Mouse (Mus musculus) hindbrain, embryonic 13.5 days (tissue): ENCODE data around the gene Otud1. TPM values are rescaled to one million over a fixed set of nuclear protein-coding genes. Genes with fewer than 3 reads are reported as not detected.

Experiments used
- ATAC-seq: fragments of 200-750 bp; cut with Nextera tagmentation; 2 replicates; pipeline ENCODE4 v1.8.0; 2017; ENCODE audit warnings: moderate TSS enrichment; ENCODE audit not compliant: low FRiP score
- H3K27ac ChIP-seq: fragments of 300-500 bp; sonication (generic); 2 replicates; pipeline ENCODE4 v1.5.1; 2015; ENCODE audit warnings: inconsistent platforms, mild to moderate bottlenecking, moderate library complexity
- H3K27me3 ChIP-seq: fragments of 300-500 bp; sonication (generic); 2 replicates; pipeline ENCODE4 v1.6.1; 2015; ENCODE audit warnings: mild to moderate bottlenecking, inconsistent platforms
- H3K36me3 ChIP-seq: fragments of 300-500 bp; sonication (generic); 2 replicates; pipeline ENCODE4 v1.6.1; 2015; ENCODE audit warnings: mild to moderate bottlenecking, inconsistent platforms
- H3K4me1 ChIP-seq: fragments of 300-500 bp; sonication (generic); replicated peaks from 2 replicates; pipeline ENCODE4 v1.6.1; 2015; ENCODE audit warnings: inconsistent platforms
- H3K4me2 ChIP-seq: fragments of 300-500 bp; sonication (generic); 2 replicates; pipeline ENCODE4 v1.6.1; 2015; ENCODE audit warnings: inconsistent platforms, mild to moderate bottlenecking, moderate library complexity
- H3K4me3 ChIP-seq: fragments of 300-500 bp; sonication (generic); 2 replicates; pipeline ENCODE4 v1.5.1; 2015; ENCODE audit warnings: mild to moderate bottlenecking, inconsistent platforms
- H3K9ac ChIP-seq: fragments of 300-500 bp; sonication (generic); 2 replicates; pipeline ENCODE4 v1.6.1; 2015; ENCODE audit warnings: mild to moderate bottlenecking, inconsistent platforms
- H3K9me3 ChIP-seq: fragments of 300-500 bp; sonication (generic); 2 replicates; pipeline ENCODE4 v1.6.1; 2016; ENCODE audit warnings: inconsistent platforms
- WGBS: fragments of 180-500 bp; shearing (Covaris S2); methylation state at CpG from one replicate; pipeline ENCODE4 v1.1.7; 2015; 5-methylcytosine and 5-hydroxymethylcytosine counted together
- polyA plus RNA-seq: library from polyadenylated mRNA; unstranded; fragments of >200 nt; fragmentation: Nextera tagmentation; extraction: Ambion mirVana; gene quantifications from 2 replicates; pipeline ENCODE4 v1.2.1, GENCODE M21; 2015

Otud1 gene
- polyA plus RNA-seq, 1 experiment from 2014 or later = 1.0 TPM

DNA sequence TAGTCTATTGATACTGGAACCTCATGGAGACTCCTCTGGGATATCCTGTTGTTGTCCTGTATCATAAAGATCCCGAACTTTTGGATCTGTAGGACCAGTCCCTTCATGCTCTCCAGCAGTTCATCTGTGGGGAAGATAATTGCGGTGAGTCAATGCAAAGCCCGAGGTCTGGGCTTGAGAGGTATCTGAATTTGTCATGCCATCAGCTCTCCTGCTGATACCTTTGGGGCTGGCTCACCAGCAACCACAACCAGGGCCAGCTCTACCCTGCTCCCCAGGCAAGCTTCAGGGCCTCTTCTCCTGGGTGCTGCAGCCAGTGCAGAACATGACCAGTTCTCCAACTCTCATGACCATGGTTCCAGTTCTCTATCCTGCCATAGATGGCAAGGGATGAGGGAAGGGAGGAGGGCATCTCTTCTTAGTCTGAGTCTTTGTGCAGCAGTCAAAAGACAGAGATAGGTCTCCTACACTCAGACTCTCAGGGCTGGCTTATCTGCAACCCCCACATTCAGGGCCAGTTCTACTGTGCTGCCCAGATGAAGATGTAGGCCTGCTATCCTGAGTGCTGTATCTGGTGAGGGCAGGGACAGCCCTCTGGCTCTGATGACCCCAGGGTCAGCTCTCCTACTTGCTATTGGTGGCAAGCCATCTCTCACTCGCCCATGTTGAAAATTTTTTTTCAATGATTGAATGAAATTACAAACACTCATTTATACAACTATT, 42.2 kb downstream of the Otud1 start:
- WGBS = 76% methylated on average over 4 of the region's 4 CpGs
- no peaks in the 10 kb centered on the region for H3K9me3 ChIP-seq
- ATAC-seq = no peak

GRCm38 (mm10) chr2:19701386-19701785, 43.8 kb downstream of the Otud1 start:
- no peak overlapping the region for H3K9ac ChIP-seq
- H3K9me3 ChIP-seq = no peaks in the 10 kb centered on the region
- H3K36me3 ChIP-seq = no peaks in the 10 kb centered on the region
- no peaks in the 10 kb centered on the region for H3K4me1 ChIP-seq
- 94% methylated on average over 3 of the region's 3 CpGs for WGBS
- ATAC-seq = no peak
- no peak overlapping the region for H3K4me3 ChIP-seq
- no peaks in the 10 kb centered on the region for H3K27me3 ChIP-seq
- no peak overlapping the region for H3K4me2 ChIP-seq
- no peak overlapping the region for H3K27ac ChIP-seq

More for the DNA sequence above, 42.2 kb downstream of the Otud1 start:
- H3K27ac ChIP-seq = no peak overlapping the region
- H3K9ac ChIP-seq = no peak overlapping the region
- no peaks in the 10 kb centered on the region for H3K27me3 ChIP-seq
- H3K4me2 ChIP-seq = no peak overlapping the region
- no peak overlapping the region for H3K4me3 ChIP-seq
- no peaks in the 10 kb centered on the region for H3K36me3 ChIP-seq
- H3K4me1 ChIP-seq = no peaks in the 10 kb centered on the region

DNA sequence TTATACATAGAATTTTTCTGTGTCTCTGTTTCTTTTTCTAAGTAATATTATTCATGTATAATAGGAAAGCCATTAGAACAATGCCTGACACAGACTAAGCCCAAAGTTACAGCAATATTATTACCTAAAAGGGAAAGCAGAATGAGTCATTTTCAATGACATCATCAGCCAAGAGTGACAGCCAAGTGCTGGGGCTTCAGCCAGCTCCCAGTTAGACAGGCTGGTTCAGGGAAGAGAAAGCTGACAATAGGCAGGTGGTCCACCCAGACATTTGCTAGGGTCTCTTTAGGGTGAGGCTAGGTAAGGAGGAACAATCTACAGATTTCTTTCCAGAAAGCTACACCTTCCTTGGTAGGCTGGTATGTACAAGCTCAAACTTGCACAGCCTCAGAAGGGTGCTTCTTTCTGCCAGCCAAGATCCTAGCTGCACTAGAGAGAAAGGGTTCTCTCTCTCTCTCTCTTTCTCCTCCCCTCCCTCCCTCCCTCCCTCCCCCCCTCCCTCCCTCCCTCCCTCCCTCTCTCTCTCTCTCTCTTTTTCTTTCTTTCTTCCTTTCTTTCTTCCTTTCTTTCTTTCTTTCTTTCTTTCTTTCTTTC, 45.6 kb downstream of the Otud1 start:
- Histone ChIP-seq H3K4me1 (no peaks in the 10 kb centered on the region), H3K27me3 (no peaks in the 10 kb centered on the region), H3K36me3 (no peaks in the 10 kb centered on the region), H3K9ac (no peak overlapping the region), H3K4me3 (no peak overlapping the region), H3K9me3 (no peaks in the 10 kb centered on the region), H3K27ac (no peak overlapping the region), H3K4me2 (no peak overlapping the region)
- no peak for ATAC-seq

DNA sequence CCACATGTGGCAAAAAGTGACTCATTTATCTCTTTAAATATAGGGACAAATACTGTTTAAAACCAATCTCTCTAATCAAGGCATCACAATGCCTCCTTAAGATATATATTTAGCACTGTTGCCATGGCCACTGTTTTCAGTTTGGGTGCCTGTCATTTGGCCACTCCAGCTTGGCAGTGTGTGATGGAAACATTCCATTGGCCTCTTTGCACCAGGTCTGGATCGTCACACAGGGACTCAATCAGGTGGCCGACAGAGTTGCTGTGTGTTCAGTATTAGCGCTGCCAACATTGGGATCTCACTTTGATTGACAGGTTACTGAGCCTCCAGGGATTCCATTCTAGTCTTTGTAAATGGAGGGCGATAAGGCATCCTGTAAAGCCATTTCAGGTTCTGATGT, 46.1 kb downstream of the Otud1 start:
- H3K27me3 ChIP-seq = no peaks in the 10 kb centered on the region
- H3K4me3 ChIP-seq = no peak overlapping the region
- H3K27ac ChIP-seq = no peak overlapping the region
- H3K36me3 ChIP-seq = no peaks in the 10 kb centered on the region
- H3K4me2 ChIP-seq = no peak overlapping the region
- H3K9me3 ChIP-seq = no peaks in the 10 kb centered on the region
- H3K9ac ChIP-seq = no peak overlapping the region
- H3K4me1 ChIP-seq = no peaks in the 10 kb centered on the region
- ATAC-seq = no peak
- WGBS = 66% methylated on average over 4 of the region's 4 CpGs

GRCm38 (mm10) chr2:19704272-19704671, 46.7 kb downstream of the Otud1 start:
- Histone ChIP-seq H3K4me3 (no peak overlapping the region), H3K27me3 (no peaks in the 10 kb centered on the region)

DNA sequence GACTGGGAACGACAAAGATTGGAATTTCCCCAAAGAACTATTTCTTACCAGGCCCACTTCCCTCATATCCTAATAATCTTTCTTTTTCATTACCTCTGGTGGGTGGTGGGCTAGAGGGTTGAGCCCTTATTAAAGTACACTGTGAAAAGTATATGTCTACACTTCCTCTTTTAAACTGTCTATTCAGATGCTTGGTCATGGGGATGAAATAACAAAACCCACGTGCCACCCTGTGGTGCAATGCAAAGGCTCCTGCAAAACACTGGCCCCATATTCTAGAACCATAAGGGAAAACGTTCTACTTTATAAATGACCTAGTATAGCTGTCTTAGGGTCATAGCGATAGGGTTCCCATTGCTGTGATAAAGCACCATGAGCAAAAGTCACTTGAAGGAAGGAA, 49.3 kb downstream of the Otud1 start:
- 84% methylated on average over 4 of the region's 4 CpGs for WGBS
- no peak overlapping the region for H3K27ac ChIP-seq
- ATAC-seq = no peak

More at GRCm38 (mm10) chr2:19704272-19704671, 46.7 kb downstream of the Otud1 start:
- Histone ChIP-seq H3K4me1 (no peaks in the 10 kb centered on the region), H3K36me3 (no peaks in the 10 kb centered on the region), H3K9me3 (no peaks in the 10 kb centered on the region), H3K27ac (no peak overlapping the region), H3K4me2 (no peak overlapping the region), H3K9ac (no peak overlapping the region)
- no peak for ATAC-seq

More for the DNA sequence above, 49.3 kb downstream of the Otud1 start:
- H3K27me3 ChIP-seq = no peaks in the 10 kb centered on the region
- no peaks in the 10 kb centered on the region for H3K9me3 ChIP-seq
- no peak overlapping the region for H3K4me2 ChIP-seq
- no peaks in the 10 kb centered on the region for H3K36me3 ChIP-seq
- H3K4me1 ChIP-seq = no peaks in the 10 kb centered on the region
- no peak overlapping the region for H3K9ac ChIP-seq
- no peak overlapping the region for H3K4me3 ChIP-seq

Other genes with a start within 250 kb of the Otud1 start
- gene Ptf1a, start 212.1 kb upstream of the Otud1 start, polyA plus RNA-seq = 1.3 and 3.1 TPM in 2 replicates
- 0.48 TPM in 1 of 2 replicates, not detected in the other for gene 4921504E06Rik, start 103.8 kb upstream of the Otud1 start, polyA plus RNA-seq